Mouse (Mus musculus) small intestine, adult 2 months (tissue): Measurements from ENCODE around the gene Ankfy1. TPM values are rescaled to one million over a fixed set of nuclear protein-coding genes. Genes with fewer than 3 reads are reported as not detected.

Source experiments
- H3K27ac ChIP-seq: fragments of 200-500 bp; 2 replicates; pipeline ENCODE4 v1.5.1; 2012; ENCODE audit warnings: low read depth, low read length, control low read depth, inconsistent platforms; ENCODE audit not compliant: insufficient read depth
- H3K27me3 ChIP-seq: fragments of 200-500 bp; 2 replicates; pipeline ENCODE4 v1.6.1; 2012; ENCODE audit warnings: mild to moderate bottlenecking, moderate library complexity, low read length, inconsistent platforms; ENCODE audit not compliant: control insufficient read depth, insufficient read depth
- H3K36me3 ChIP-seq: fragments of 200-500 bp; 2 replicates; pipeline ENCODE4 v1.6.1; 2012; ENCODE audit warnings: mild to moderate bottlenecking, low read length, control low read depth, inconsistent platforms; ENCODE audit not compliant: control insufficient read depth, insufficient read depth
- H3K4me1 ChIP-seq: fragments of 200-500 bp; 2 replicates; pipeline ENCODE4 v1.6.1; 2012; ENCODE audit warnings: low read length, inconsistent platforms, mixed read lengths; ENCODE audit not compliant: control insufficient read depth, insufficient read depth, insufficient read length
- H3K4me3 ChIP-seq: fragments of 200-500 bp; 2 replicates; pipeline ENCODE4 v1.5.1; 2012; ENCODE audit warnings: low read depth, mild to moderate bottlenecking, control low read depth, inconsistent platforms, low read length, moderate library complexity
- CTCF ChIP-seq: fragments of 200-500 bp; IDR thresholded peaks from 2 replicates; pipeline ENCODE4 v1.5.1; 2012; ENCODE audit warnings: low read depth, mild to moderate bottlenecking, control low read depth, inconsistent platforms, low read length, moderate library complexity, mixed read lengths; ENCODE audit not compliant: insufficient replicate concordance, insufficient read length; ENCODE audit errors: extremely low read depth
- POLR2A ChIP-seq: fragments of 200-500 bp; IDR thresholded peaks from 2 replicates; pipeline ENCODE4 v1.6.1; 2012; ENCODE audit warnings: low read depth, mild to moderate bottlenecking, control low read depth, inconsistent platforms, low read length, moderate library complexity
- WGBS: fragments of 180-500 bp; shearing (Covaris S2); methylation state at CpG from one replicate; pipeline ENCODE4 v1.1.7; 2018; 5-methylcytosine and 5-hydroxymethylcytosine counted together
- polyA plus RNA-seq: library from polyadenylated mRNA; depleted of rRNA; stranded (reverse); fragments of >200 nt; gene quantifications from 2 replicates; pipeline ENCODE4 v1.2.3, GENCODE M21; 2012

The Ankfy1 gene
- polyA plus RNA-seq, 1 experiment = 28.7 TPM

GRCm38 (mm10) chr11:72792033-72792432 is 102.2 kb downstream of the Ankfy1 start:
- Histone ChIP-seq H3K36me3 (no peaks in the 10 kb centered on the region), H3K4me3 (no peak overlapping the region), H3K4me1 (no peaks in the 10 kb centered on the region), H3K27ac (no peak overlapping the region), H3K27me3 (no peaks in the 10 kb centered on the region)
- TF ChIP-seq POLR2A (no peak), CTCF (no peak)

GRCm38 (mm10) chr11:72795149-72795454 is 105.3 kb downstream of the Ankfy1 start:
- no peaks in the 10 kb centered on the region for H3K27me3 ChIP-seq
- WGBS = 6% methylated on average over 14 of the region's 14 CpGs
- H3K36me3 ChIP-seq = no peaks in the 10 kb centered on the region
- H3K4me3 ChIP-seq = peak overlapping the region; percentile 85
- TF ChIP-seq POLR2A = no peak
- peaks cover 8% of the 10 kb centered on the region; the same call in 1 of the 2 replicates for H3K4me1 ChIP-seq
- peak overlapping the region; percentile 88 for H3K27ac ChIP-seq

GRCm38 (mm10) chr11:72795455-72796295 is 105.9 kb downstream of the Ankfy1 start, which contains the start of the genes Cyb5d2 and Zzef1:
Cyb5d2 (minus strand) TSS chr11:72796142.
Zzef1 (plus strand) TSS chr11:72796226.
- Histone ChIP-seq H3K36me3 (no peaks in the 10 kb centered on the region), H3K4me3 (peak within 1 kb of the TSS; percentile 85), H3K27me3 (no peaks in the 10 kb centered on the region), H3K27ac (peak within 1 kb of the TSS; percentile 88), H3K4me1 (peaks cover 12% of the 10 kb centered on the region; the same call in 1 of the 2 replicates)
- TF ChIP-seq CTCF (no peak), POLR2A (peak; percentile 84)
- WGBS = under 1% methylated on average over 69 of the region's 69 CpGs

- Histone ChIP-seq H3K27me3 (no peaks in the 10 kb centered on the region), H3K4me1 (peaks cover 13% of the 10 kb centered on the region; the same call in 1 of the 2 replicates), H3K36me3 (no peaks in the 10 kb centered on the region), H3K4me3 (peak overlapping the region; percentile 85), H3K27ac (peak overlapping the region; percentile 81)
- no peak for TF ChIP-seq CTCF
- WGBS = under 1% methylated on average over 42 of the region's 42 CpGs
These were observed 106.5 kb downstream of the Ankfy1 start for GRCm38 (mm10) chr11:72796296-72796687.

- Histone ChIP-seq H3K4me3 (peak overlapping the region; percentile 85), H3K27me3 (no peaks in the 10 kb centered on the region), H3K27ac (peak overlapping the region; percentile 81), H3K4me1 (peaks cover 13% of the 10 kb centered on the region; the same call in 1 of the 2 replicates), H3K36me3 (no peaks in the 10 kb centered on the region)
- 6% methylated on average over 10 of the region's 10 CpGs for WGBS
- TF ChIP-seq POLR2A (no peak), CTCF (no peak)
These were observed 107.0 kb downstream of the Ankfy1 start for GRCm38 (mm10) chr11:72796773-72797338.

- no peak overlapping the region for H3K27ac ChIP-seq
- peaks cover 23% of the 10 kb centered on the region for H3K4me1 ChIP-seq
- TF ChIP-seq CTCF = no peak
- no peak for TF ChIP-seq POLR2A
- no peak overlapping the region for H3K4me3 ChIP-seq
- 0 out of 2 replicates have a peak, but pooled peaks cover 2% of the 10 kb centered on the region for H3K36me3 ChIP-seq
- H3K27me3 ChIP-seq = no peaks in the 10 kb centered on the region
These were observed 108.3 kb downstream of the Ankfy1 start for GRCm38 (mm10) chr11:72798112-72798511.

- Histone ChIP-seq H3K27me3 (no peaks in the 10 kb centered on the region), H3K4me1 (peaks cover 38% of the 10 kb centered on the region), H3K4me3 (no peak overlapping the region), H3K27ac (no peak overlapping the region), H3K36me3 (peaks cover 5% of the 10 kb centered on the region)
- TF ChIP-seq POLR2A (no peak), CTCF (no peak)
These were observed 111.4 kb downstream of the Ankfy1 start for GRCm38 (mm10) chr11:72801182-72801581.

GRCm38 (mm10) chr11:72803038-72803437 is 113.2 kb downstream of the Ankfy1 start:
- TF ChIP-seq POLR2A = no peak
- Histone ChIP-seq H3K4me3 (no peak overlapping the region), H3K4me1 (peaks cover 48% of the 10 kb centered on the region), H3K36me3 (peaks cover 5% of the 10 kb centered on the region), H3K27ac (peak overlapping the region; percentile 68), H3K27me3 (no peaks in the 10 kb centered on the region)
- 48% methylated on average over 3 of the region's 3 CpGs for WGBS
